9 mouse cellular contexts compared by ENCODE assay signal in genomic region chr2:65363828-65364497, GRCm38 (mm10). TPM values are rescaled to one million over a fixed set of nuclear protein-coding genes. Genes with fewer than 3 reads are reported as not detected.
DNase-seq lines count a peak whose midpoint lies in the region; ATAC-seq and TF ChIP-seq lines count a peak whose summit lies in the region.
"Had no signal": no experiment of that assay in that cellular context is flagged by ENCODE, and none has a peak within 500 bp of the region (broad histone marks: within the 10 kb centered on the region; RNA-seq: fewer than 3 reads in every experiment).

TSS of gene Slc38a11 (minus strand) at chr2:65364034.

- ATAC-seq in embryonic facial prominence, embryonic 13.5 days (ENCODE audit: insufficient number of reproducible peaks, insufficient read depth, low FRiP score, low TSS enrichment, low read depth): no peak
- ATAC-seq in kidney, postnatal 0 days (replicated peaks; ENCODE audit: low FRiP score, low read depth): peak; percentile 43; the same call in 1 of the 2 replicates
- peak; percentile 67; the same call in 1 of the 2 replicates for ATAC-seq in neural tube, embryonic 11.5 days (ENCODE audit: insufficient read depth, low FRiP score, low TSS enrichment)

- intact Hi-C loops in gastrocnemius, adult 2 months (cut with DNase I): no loop called here

- WGBS in embryonic facial prominence, embryonic 13.5 days: 4% methylated on average over 18 of the region's 18 CpGs
- WGBS in kidney, postnatal 0 days: 6% methylated on average over 18 of the region's 18 CpGs
- 4% methylated on average over 18 of the region's 18 CpGs for whole genome bisulfite sequencing in neural tube, embryonic 11.5 days

- no peak within 1 kb of the TSS for H3K27ac ChIP-seq in gastrocnemius, adult 2 months
- H3K27ac ChIP-seq in embryonic facial prominence, embryonic 13.5 days: no peak within 1 kb of the TSS
- no peak within 1 kb of the TSS for H3K27ac ChIP-seq in kidney, postnatal 0 days
- no peak within 1 kb of the TSS for H3K27ac ChIP-seq in neural tube, embryonic 11.5 days (ENCODE audit: low read depth, low read length)

- peaks cover 10% of the 10 kb centered on the region for H3K27me3 ChIP-seq in embryonic facial prominence, embryonic 13.5 days
- no peaks in the 10 kb centered on the region for H3K27me3 ChIP-seq in kidney, postnatal 0 days (ENCODE audit: insufficient read depth, low read length)
- no peaks in the 10 kb centered on the region for H3K27me3 ChIP-seq in neural tube, embryonic 11.5 days (ENCODE audit: control insufficient read depth, insufficient read depth, low read length)

- H3K9me3 ChIP-seq in embryonic facial prominence, embryonic 13.5 days: no peaks in the 10 kb centered on the region
- H3K9me3 ChIP-seq in kidney, postnatal 0 days (replicated peaks; ENCODE audit: low read length): no peaks in the 10 kb centered on the region
- no peaks in the 10 kb centered on the region for H3K9me3 ChIP-seq in neural tube, embryonic 11.5 days (ENCODE audit: control insufficient read depth, low read length)

- peak within 1 kb of the TSS; percentile 60 for H3K4me2 ChIP-seq in embryonic facial prominence, embryonic 13.5 days
- peak within 1 kb of the TSS; percentile 38 for H3K4me2 ChIP-seq in kidney, postnatal 0 days (ENCODE audit: low read length)
- H3K4me2 ChIP-seq in neural tube, embryonic 11.5 days (ENCODE audit: low read depth): peak within 1 kb of the TSS; percentile 52

- DNase-seq in gastrocnemius, adult 2 months: peak; percentile 15
- no peak for DNase-seq in gastrocnemius, postnatal 25 days
- peak; percentile 14 for DNase-seq in ES-CJ7 (ENCODE audit: low read depth, low spot score)
- DNase-seq in kidney, postnatal 0 days (ENCODE audit: low spot score): peak; percentile 20
- peak; percentile 44 for DNase-seq in neural tube, embryonic 11.5 days (ENCODE audit: low spot score)
- no peak for DNase-seq in layer of hippocampus, postnatal 14 days (ENCODE audit: low spot score in 2 of 2)
- DNase-seq in right cerebral cortex, adult 18-20 months: no peak

- H3K4me3 ChIP-seq in gastrocnemius, adult 2 months: peak within 1 kb of the TSS; percentile 24
- H3K4me3 ChIP-seq in embryonic facial prominence, embryonic 13.5 days: peak within 1 kb of the TSS; percentile 30
- H3K4me3 ChIP-seq in kidney, postnatal 0 days (replicated peaks; ENCODE audit: low read depth, low read length): no peak within 1 kb of the TSS
- H3K4me3 ChIP-seq in neural tube, embryonic 11.5 days (ENCODE audit: low read depth, low read length): no peak within 1 kb of the TSS

- H3K9ac ChIP-seq in embryonic facial prominence, embryonic 13.5 days: 0 out of 2 replicates have a peak within 1 kb of the TSS, but pooled peaks have one; percentile 36
- no peak within 1 kb of the TSS for H3K9ac ChIP-seq in kidney, postnatal 0 days (ENCODE audit: low read depth, low read length)
- peak within 1 kb of the TSS; percentile 52 for H3K9ac ChIP-seq in neural tube, embryonic 11.5 days (ENCODE audit: low read length)

- peaks cover 4% of the 10 kb centered on the region; the same call in 1 of the 2 replicates for H3K4me1 ChIP-seq in embryonic facial prominence, embryonic 13.5 days
- H3K4me1 ChIP-seq in kidney, postnatal 0 days (replicated peaks; ENCODE audit: insufficient read depth, low read length): no peaks in the 10 kb centered on the region; the same call in 1 of the 2 replicates
- H3K4me1 ChIP-seq in neural tube, embryonic 11.5 days (ENCODE audit: control insufficient read depth, insufficient read depth, low read length): no peaks in the 10 kb centered on the region

- no peak for TF ChIP-seq CTCF in gastrocnemius, adult 2 months (IDR thresholded peaks at IDR 0.05)
- TF ChIP-seq CTCF in kidney, postnatal 0 days (IDR thresholded peaks at IDR 0.05; ENCODE audit: low read depth): no peak

- H3K36me3 ChIP-seq in embryonic facial prominence, embryonic 13.5 days: no peaks in the 10 kb centered on the region
- no peaks in the 10 kb centered on the region for H3K36me3 ChIP-seq in kidney, postnatal 0 days (ENCODE audit: insufficient read depth, low read length)
- H3K36me3 ChIP-seq in neural tube, embryonic 11.5 days (ENCODE audit: control insufficient read depth, insufficient read depth, low read length): no peaks in the 10 kb centered on the region

RNA-seq across cellular contexts. Expression of gene Slc38a11, which starts in this region (rescaled TPM):
- total RNA-seq in gastrocnemius, adult 2 months (2021): under 1 TPM; 0.61 to 0.89 TPM
- under 1 TPM; 0.38 to 0.64 TPM for total RNA-seq in gastrocnemius, postnatal 25 days (2021)
- polyA plus RNA-seq in embryonic facial prominence, embryonic 13.5 days (2015; fragmentation: Nextera tagmentation; extraction: Ambion mirVana): 0.27 TPM in 1 of 2 replicates, not detected in the other
- polyA plus RNA-seq in kidney, postnatal 0 days (2015; fragmentation: Nextera tagmentation; extraction: Ambion mirVana): 0.82 and 0.95 TPM in 2 replicates
- polyA plus RNA-seq in neural tube, embryonic 11.5 days (2014; fragmentation: Nextera tagmentation; extraction: Ambion mirVana): 0.28 TPM in 1 of 2 replicates, not detected in the other
- 1 to 10 TPM; 1.9 to 4.4 TPM for total RNA-seq in layer of hippocampus, postnatal 14 days (2021)
- polyA plus RNA-seq: C2C12 had no signal

Comparison
In these comparisons a context has a peak if more than half of its experiments do, and no peak if none do; other contexts are left out.
1. Peak in DNase-seq and H3K4me3 ChIP-seq in gastrocnemius, adult 2 months; RNA of the gene not detected or under 1 TPM.
2. Peak in DNase-seq, ATAC-seq and H3K4me2 ChIP-seq in kidney, postnatal 0 days; RNA of the gene not detected or under 1 TPM.
3. Peak in DNase-seq, ATAC-seq, H3K9ac ChIP-seq and H3K4me2 ChIP-seq in neural tube, embryonic 11.5 days; RNA of the gene not detected or under 1 TPM.